Mouse (Mus musculus) monocyte, adult 2 months (primary cell): Measurements from ENCODE around the gene Helt.

ENCODE experiments used
- DNase-seq, 2 experiments: peaks; one replicate each; pipeline ENCODE4 v3.0.0; 2022; ENCODE audit warnings: low spot score in 2 of 2, low read depth in 1 of 2

Gene Helt

DNA sequence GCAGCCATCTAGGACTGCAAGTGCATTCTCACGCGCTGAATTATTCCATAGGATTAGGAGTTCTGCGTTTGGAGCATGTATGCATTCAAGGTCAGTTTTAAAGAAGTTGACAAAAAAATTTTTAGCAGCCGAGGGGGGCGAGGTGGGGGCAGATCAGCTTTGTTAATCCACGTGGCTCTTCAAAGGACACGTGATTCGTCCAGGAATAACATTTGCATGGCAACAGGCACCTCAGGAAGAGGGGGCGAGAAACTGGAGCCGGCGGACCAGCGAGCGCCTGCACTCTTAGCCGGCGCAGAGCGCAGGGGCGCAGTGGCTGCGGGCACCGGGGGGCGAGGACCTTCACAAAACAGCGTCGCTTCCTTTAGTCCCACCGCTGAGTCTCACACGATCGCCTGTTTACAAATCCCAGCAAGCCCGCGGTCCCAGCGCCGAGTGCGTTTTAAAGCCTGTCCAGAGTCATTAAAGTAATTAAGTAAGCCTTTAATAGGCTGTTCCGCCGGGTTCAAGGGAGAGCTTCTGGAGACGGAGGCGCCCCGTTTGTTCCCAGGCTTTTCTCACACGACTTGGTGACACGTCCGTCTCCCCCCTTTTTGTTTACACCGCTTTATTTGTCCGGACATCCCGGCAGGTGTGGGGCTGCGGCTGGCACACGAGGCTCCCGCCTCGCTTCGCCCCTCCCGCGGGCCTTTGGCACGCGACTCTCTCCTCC is at the start of gene Helt:
Gene Helt, minus strand, starts transcription at position 491 of the 712 bp plus-strand sequence.
- DNase-seq: no peak

DNA sequence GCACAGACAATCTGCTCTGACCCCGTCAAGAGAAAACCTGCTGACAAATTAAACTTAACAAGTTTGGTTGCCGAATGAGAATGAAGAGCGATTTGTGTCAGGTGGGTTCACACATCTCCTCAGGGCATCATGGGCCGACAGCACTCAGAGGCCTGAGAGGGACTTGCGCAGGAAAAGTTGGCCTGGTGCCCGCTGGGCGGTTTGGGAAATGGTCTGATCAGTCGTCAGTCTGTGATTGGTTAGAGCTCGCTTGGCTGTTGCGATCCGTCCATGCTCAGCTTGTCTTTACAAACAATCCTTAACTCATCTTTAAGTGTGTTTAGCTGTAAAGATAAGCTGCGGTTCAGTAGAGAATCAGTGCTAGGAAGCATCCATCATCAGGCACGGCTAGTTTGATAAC is 47.8 kb upstream of the Helt start:
- DNase-seq: no peak

GRCm38 (mm10) chr8:46340381-46341273 is 46.2 kb upstream of the Helt start:
- no peak for DNase-seq

DNA sequence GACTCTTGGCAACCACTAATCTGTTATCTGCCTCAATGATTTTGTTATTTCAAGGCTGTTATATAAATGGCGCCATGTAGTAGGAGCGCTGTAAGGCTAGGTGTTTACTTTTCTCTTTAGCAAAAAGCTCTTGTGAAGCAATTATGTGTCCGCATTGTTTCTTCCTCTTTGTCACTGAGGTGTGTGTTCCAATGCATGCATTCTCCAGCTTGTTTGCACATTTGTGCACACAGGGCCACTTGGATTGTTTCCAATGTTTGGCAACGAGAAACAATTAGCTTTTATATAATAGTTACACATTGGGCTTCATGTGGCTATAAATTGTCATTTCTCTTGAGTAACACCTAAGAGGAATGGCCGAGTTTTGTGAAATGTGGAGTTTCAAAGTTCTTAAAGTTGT is 44.8 kb upstream of the Helt start:
- no peak for DNase-seq

GRCm38 (mm10) chr8:46336351-46336750 is 41.9 kb upstream of the Helt start:
- peak in 1 of 2 experiments; percentile 5 for DNase-seq

DNA sequence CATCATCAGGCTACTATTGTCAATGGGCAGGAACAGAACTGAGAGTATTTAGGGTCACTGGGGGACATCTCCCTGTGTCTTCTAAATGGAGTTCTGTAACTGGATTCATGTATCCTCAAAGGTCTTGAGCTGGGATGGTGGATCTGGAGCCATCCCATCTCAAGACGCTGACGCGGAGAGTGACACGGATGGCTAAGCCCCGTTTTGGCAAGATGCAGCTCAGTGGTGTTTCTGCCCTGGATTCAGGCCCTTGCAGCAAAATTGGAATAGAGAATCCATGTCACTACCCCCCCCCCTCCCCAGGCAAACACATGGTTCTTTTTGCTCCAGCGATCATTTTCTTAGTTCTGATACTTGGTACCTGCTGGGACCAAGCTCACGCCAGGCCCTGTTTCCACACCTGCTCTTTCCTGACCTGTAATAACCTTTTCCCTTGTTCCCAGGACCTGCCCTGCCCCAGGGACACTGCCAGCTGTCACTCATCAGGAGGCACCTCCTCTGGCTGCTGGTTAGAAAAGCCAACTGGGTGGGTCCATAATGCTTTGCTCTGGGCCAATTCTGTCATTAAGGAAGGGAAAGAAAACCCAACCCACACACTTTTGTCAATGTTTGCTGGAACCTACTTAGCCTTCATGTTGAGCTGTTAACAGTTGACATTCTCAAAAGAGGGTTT is 38.1 kb upstream of the Helt start:
- no peak for DNase-seq

- no peak for DNase-seq
Measured at GRCm38 (mm10) chr8:46331801-46332200, 37.3 kb upstream of the Helt start.

- no peak for DNase-seq
Measured at GRCm38 (mm10) chr8:46329396-46329795, 34.9 kb upstream of the Helt start.

DNA sequence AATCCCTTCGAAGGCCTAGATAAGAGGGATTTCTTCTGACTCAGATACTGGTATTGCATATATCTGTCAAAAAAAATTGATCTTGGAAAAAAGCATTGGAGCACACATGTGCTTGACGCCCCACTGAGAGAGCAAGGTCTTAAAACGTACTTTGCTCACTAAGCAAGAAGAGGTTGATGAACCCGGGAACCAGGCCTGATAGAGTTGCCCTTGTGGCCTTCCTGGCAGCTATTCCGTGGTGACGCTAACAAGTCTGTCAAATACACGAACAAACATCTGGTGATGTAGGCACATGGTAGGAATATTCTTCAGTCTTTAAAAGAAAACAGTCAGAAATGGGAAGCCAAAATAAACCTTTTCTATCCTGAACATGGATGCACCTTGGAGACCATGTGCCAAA is 32.8 kb upstream of the Helt start:
- no peak for DNase-seq

- DNase-seq: no peak
Measured at GRCm38 (mm10) chr8:46326715-46327114, 32.2 kb upstream of the Helt start.

GRCm38 (mm10) chr8:46324676-46325075 is 30.2 kb upstream of the Helt start:
- DNase-seq: no peak

- no peak for DNase-seq
Measured at GRCm38 (mm10) chr8:46323672-46324191, 29.3 kb upstream of the Helt start.

DNA sequence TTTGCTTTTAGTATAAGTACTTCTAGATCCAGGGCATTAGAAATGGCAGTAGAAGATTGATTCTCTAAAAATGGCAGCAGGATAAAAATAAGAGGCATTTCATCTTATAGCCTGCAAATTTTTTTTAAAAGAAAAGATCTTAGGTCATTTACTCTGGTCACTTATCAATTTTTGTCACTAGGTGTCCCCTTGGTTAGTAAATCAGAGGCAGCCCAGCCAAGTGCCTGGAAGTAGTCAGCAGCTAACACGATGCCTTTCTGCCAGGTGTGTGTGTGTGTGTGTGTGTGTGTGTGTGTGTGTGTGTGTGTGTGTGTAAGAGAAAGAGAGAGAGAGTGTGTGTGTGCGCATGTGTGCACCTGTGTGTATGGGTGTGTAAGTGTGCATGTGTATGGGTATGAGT is 28.4 kb upstream of the Helt start:
- DNase-seq: no peak

DNA sequence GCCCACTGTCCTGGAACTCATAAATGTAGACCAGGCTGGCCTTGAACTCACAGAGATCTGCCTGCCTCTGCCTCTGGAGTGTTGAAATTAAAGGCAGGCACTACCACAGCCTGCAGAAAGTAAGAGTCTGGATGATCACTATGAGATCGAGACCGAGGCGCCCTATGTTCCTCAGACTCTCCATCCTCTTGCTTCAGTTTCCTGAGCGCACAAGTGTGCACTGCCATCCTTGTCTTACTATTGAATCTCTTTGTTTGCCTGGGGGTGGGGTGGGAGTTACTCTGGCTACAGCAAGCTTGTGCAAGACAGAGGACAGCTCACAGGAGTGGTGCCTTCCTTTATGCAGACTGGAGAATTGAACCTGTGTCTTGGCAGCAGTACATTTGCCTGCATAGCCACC is 27.9 kb upstream of the Helt start:
- no peak for DNase-seq

GRCm38 (mm10) chr8:46318802-46319201 is 24.3 kb upstream of the Helt start:
- DNase-seq: no peak

DNA sequence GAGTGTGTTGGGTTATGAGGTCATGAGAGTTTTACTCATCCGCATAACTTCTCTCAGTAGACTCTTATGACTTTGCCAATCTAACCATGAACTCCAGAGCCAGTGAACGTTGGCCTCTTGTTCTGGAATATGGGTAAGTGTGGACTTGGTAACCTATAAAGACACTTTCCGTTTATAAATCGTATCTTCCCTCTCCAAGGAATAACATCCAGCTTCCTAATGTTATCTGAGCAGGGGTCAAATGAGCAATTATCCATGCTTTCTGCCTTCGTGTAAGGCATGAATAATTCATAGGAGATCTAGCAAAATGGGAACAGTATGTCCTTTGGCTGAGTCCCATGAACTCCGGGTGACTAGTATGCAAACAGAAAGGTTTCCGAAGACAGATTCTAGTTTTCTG is 22.7 kb upstream of the Helt start:
- no peak for DNase-seq

DNA sequence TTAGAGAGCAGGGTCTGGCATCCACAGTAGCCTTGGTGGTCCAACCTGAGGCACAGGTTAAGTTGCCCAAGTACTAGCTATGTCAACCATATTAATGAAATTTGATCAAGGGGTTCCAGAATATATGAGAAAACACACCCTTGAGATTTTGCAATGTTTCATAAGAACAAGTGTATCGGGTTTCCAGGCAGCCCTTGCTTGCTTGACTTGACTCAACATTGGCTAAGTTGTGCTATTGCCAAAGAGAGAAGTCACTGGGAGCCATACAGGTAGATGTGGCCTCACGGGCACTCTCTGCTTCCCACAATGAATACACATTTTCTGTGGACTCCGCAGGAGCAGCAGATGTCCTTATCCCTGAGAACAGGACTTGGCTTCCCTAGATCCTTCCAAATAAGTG is 19.3 kb upstream of the Helt start:
- no peak for DNase-seq

DNA sequence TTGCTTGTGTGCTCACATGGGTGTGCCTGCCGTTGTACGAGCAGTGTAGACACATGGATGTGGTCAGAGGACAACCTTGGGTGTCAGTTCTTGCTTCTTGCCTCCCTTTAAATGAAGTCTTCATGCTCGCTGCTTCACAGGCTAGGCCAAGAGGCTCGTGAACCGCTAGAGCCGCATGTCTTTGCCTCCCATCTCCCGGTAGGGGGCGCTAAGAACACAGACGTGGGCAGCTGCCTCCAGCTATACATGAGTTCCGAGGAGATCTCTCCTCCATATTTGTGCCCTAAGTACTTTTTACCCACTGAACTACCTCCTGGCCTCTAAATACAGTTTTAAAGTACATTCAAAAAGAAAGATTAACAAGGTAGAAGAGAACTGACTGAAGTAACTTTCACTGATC is 16.7 kb upstream of the Helt start:
- DNase-seq: peak; percentile 20 to 58

- DNase-seq: no peak
Measured at GRCm38 (mm10) chr8:46308189-46308588, 13.7 kb upstream of the Helt start.

DNA sequence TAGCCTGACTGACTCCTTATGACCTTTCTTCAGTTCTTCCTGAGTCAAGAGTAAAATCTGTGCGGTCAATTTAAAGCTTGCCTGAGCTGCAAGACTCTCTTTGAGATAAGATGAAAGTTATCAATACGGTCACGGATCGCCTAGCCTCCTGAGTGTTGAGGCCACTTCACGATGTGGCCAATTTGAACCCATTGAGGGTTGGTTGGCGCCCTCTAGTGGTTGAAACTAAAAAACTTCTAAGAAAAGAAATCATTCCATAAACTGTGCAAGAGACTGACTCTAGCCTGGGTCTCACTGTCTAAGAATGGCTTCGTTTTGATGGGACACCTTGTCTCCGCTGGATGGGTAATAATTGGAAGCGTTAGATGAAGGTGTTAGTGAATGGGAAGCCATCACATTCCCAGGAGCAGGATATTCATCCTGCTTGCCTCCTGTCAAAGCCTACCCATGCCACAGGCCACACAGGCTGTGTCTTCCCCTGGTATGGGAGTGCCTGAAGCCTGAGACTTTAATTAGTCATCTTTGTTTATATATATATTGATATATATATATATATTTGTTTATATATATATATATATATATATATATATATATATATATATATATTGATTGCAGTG is 11.4 kb upstream of the Helt start:
- DNase-seq: no peak

DNA sequence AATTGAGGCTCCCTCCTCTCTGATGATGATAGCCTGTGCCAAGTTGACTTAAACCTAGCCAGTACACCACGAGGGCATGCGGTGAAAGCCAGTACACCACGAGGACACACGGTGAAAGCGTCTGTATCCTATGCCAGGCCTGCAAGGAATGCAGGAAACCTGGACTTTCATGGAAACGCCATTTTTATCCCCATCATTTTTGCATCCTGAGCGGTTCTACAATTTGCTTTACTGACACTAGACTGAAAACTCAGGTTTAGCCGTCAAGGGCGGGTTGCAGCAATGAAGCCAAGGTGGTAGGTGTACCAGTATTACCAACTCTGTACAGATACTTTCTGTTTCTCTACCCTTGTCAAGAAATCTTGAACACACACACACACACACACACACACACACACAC is 7.7 kb upstream of the Helt start:
- DNase-seq: no peak
